Mouse (Mus musculus): ENCODE measurements around the gene Lta. TPM values are rescaled to one million over a fixed set of nuclear protein-coding genes. Genes with fewer than 3 reads are reported as not detected.
A peak's percentile ranks its signal among the peaks of the same experiment; 100 is the strongest.

Lta gene
- polyA plus RNA-seq, 1 experiment from 2014 or later, result not detected

DNA sequence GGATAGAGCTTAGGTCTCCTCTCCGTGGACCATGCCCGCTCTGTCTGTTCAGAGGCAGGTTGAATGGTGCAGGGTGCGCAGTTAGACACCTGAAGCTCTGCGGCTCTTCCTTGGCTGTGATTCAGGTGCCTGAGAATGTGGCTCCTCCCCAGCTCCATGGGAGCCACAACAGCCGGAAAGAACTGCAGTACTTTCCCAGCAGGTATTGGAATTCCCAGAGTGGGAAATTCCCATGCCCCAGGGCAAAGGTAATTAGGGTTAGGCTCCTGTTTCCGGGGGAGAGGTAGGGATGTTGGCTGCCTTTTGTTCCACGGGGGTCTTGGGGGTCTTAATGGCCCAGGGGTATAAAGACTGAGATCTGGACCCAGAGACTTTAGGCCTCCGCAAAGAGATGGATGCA lies 6.2 kb downstream of the Lta start:
- no peak overlapping the region for H3K4me3 ChIP-seq
- H3K36me3 ChIP-seq, result no peaks in the 10 kb centered on the region
- H3K4me2 ChIP-seq, result no peak overlapping the region
- peaks cover 26% of the 10 kb centered on the region for H3K4me1 ChIP-seq
- no peak overlapping the region for H3K27ac ChIP-seq
- no peak for ATAC-seq (ENCODE audit: insufficient number of reproducible peaks, low FRiP score, low TSS enrichment, low read depth)
- no peaks in the 10 kb centered on the region for H3K9me3 ChIP-seq
- 27% methylated on average over 8 of the region's 8 CpGs for WGBS
- H3K27me3 ChIP-seq, result peaks cover 69% of the 10 kb centered on the region
- no peak overlapping the region for H3K9ac ChIP-seq

DNA sequence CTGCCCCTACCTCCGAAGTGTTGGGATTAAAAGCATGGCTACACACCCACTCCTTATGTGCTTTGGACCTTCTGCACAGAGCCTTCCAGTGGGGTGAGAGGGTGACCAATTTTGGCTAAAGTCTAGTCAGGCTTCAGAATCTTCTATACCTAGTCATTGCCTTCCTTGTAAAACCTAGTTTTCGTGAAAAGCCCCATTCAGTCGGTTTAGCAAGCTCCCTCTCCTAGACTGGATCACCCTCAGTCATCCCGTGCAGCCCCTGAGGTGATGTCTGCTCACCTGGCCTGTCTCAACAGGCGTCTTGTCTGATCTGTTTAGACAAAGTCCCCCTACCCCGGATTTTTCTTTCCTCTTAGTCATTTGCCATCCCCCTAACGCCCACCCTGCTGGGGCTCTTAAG lies 7.1 kb downstream of the Lta start:
- Histone ChIP-seq H3K4me3 (no peak overlapping the region), H3K9me3 (no peaks in the 10 kb centered on the region), H3K36me3 (no peaks in the 10 kb centered on the region), H3K9ac (no peak overlapping the region), H3K27me3 (peaks cover 64% of the 10 kb centered on the region), H3K4me2 (no peak overlapping the region), H3K27ac (no peak overlapping the region), H3K4me1 (peaks cover 26% of the 10 kb centered on the region)
- WGBS, result 48% methylated on average over 7 of the region's 7 CpGs
- ATAC-seq (ENCODE audit: insufficient number of reproducible peaks, low FRiP score, low TSS enrichment, low read depth), result no peak

DNA sequence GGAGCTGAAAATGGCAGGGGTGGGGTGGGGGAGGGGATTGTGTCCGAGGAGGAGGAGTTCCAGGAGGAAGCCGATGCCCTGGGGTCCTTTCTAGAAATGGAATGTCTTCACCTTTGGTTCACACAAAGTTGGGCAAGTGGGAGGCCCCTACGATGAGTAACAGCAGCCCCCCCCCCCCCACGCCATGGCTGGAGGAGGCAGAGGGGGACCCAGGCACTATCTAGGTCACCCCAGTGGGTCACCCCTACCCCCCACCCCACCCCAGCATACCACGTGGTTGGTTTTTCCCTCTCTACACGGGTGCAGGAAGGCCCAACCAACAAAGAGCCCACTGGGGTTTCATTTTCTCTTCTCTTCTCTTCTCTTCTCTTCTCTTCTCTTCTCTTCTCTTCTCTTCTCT lies 8.0 kb downstream of the Lta start:
- H3K9me3 ChIP-seq, result no peaks in the 10 kb centered on the region
- ATAC-seq (ENCODE audit: insufficient number of reproducible peaks, low FRiP score, low TSS enrichment, low read depth), result no peak
- H3K27ac ChIP-seq, result no peak overlapping the region
- peaks cover 26% of the 10 kb centered on the region for H3K4me1 ChIP-seq
- H3K4me3 ChIP-seq, result no peak overlapping the region
- H3K36me3 ChIP-seq, result no peaks in the 10 kb centered on the region
- no peak overlapping the region for H3K9ac ChIP-seq
- 35% methylated on average over 6 of the region's 6 CpGs for WGBS
- no peak overlapping the region for H3K4me2 ChIP-seq
- H3K27me3 ChIP-seq, result peaks cover 57% of the 10 kb centered on the region

DNA sequence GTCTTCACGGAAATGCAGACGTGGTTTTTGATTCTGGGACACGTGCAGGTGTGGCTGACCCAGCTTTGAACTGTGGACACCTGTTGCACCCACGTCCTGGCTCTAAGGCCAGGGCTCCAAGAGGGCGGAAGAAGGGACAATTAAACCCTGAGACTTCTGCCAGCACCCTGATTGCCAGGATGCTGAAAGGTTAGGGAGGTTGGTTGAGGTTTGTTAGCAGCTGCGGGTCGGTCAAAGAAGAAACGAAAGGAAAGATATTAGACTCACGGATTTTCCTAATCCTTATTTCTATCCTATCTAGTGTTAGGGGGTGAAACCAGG lies 8.9 kb downstream of the Lta start:
- Histone ChIP-seq H3K4me2 (peak overlapping the region; percentile 87), H3K4me1 (peaks cover 22% of the 10 kb centered on the region), H3K27ac (no peak overlapping the region), H3K9me3 (no peaks in the 10 kb centered on the region), H3K27me3 (peaks cover 51% of the 10 kb centered on the region), H3K4me3 (peak overlapping the region; percentile 46), H3K9ac (no peak overlapping the region), H3K36me3 (no peaks in the 10 kb centered on the region)
- 27% methylated on average over 9 of the region's 9 CpGs for WGBS
- ATAC-seq (ENCODE audit: insufficient number of reproducible peaks, low FRiP score, low TSS enrichment, low read depth), result no peak

DNA sequence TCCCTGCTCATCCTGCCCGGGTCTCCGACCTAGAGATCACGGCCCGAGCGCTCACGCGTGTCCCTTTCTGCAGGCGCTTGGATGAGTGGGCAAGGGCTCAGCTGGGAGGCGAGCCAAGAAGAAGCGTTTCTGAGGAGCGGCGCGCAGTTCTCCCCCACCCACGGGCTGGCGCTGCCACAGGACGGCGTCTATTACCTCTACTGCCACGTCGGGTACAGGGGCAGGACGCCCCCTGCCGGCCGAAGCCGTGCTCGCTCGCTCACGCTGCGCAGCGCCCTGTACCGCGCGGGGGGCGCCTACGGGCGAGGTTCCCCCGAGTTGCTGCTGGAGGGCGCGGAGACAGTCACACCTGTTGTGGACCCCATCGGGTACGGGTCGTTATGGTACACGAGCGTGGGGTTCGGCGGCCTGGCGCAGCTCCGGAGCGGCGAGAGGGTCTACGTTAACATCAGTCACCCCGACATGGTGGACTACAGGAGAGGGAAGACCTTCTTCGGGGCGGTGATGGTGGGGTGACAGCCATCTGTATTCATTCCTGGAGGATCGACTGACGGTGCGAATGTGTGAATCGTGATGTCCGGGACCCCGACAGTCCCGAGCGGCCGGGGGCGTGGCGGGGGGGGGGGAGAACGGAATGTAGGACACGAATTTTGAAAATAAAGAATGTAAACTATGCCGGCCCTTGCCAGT lies 9.4 kb downstream of the Lta start:
- Histone ChIP-seq H3K27ac (no peak overlapping the region), H3K4me3 (peak overlapping the region; percentile 46), H3K36me3 (no peaks in the 10 kb centered on the region), H3K4me2 (peak overlapping the region; percentile 87), H3K9me3 (no peaks in the 10 kb centered on the region), H3K4me1 (peaks cover 22% of the 10 kb centered on the region), H3K27me3 (peaks cover 47% of the 10 kb centered on the region), H3K9ac (peak overlapping the region; percentile 52)
- 2% methylated on average over 66 of the region's 66 CpGs for WGBS
- peak; percentile 73 for ATAC-seq (ENCODE audit: insufficient number of reproducible peaks, low FRiP score, low TSS enrichment, low read depth)

DNA sequence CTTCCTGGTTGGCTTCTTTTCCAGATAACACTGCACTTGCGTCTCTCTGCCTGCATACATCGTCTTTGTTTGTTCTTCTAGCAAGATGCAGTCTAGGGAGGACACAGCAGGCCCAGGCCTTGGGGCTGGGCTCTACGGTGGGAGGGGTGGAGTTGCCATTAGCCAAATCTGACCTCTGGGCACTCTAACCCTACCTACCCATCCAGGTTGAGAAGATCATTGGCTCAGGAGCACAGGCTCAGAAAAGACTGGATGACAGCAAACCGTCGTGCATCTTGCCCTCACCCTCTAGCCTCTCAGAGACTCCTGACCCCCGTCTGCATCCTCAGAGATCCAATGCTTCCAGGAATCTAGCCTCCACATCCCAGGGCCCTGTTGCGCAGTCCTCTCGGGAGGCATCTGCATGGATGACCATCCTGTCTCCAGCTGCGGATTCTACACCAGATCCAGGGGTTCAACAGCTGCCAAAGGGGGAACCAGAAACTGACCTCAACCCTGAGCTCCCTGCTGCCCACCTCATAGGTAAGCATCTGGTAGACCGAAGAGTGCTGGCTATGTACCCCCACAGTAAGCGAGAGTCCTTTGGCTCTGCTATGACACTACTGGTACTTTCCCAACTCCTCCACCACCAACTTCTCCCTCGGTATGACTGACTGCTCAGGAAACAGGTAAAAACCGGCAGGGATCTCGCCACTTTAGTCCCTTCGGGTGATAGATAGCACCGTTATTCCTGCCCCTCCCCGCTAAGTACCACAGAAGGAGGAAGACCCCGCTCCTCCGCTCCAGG lies 10.1 kb downstream of the Lta start:
- peaks cover 22% of the 10 kb centered on the region for H3K4me1 ChIP-seq
- peak overlapping the region; percentile 46 for H3K4me3 ChIP-seq
- peak overlapping the region; percentile 87 for H3K4me2 ChIP-seq
- H3K9me3 ChIP-seq, result no peaks in the 10 kb centered on the region
- H3K27me3 ChIP-seq, result peaks cover 41% of the 10 kb centered on the region
- H3K27ac ChIP-seq, result no peak overlapping the region
- H3K9ac ChIP-seq, result peak overlapping the region; percentile 52
- ATAC-seq (ENCODE audit: insufficient number of reproducible peaks, low FRiP score, low TSS enrichment, low read depth), result no peak
- 41% methylated on average over 19 of the region's 19 CpGs for WGBS
- no peaks in the 10 kb centered on the region for H3K36me3 ChIP-seq

GRCm38 (mm10) chr17:35193881-35194843 lies 11.0 kb downstream of the Lta start, which contains the start of gene Ltb:
TSS of gene Ltb (plus strand) at chr17:35194439.
- Histone ChIP-seq H3K4me2 (peak within 1 kb of the TSS; percentile 87), H3K27ac (no peak within 1 kb of the TSS), H3K36me3 (no peaks in the 10 kb centered on the region), H3K4me3 (peak within 1 kb of the TSS; percentile 46), H3K27me3 (peaks cover 38% of the 10 kb centered on the region), H3K4me1 (peaks cover 22% of the 10 kb centered on the region), H3K9me3 (no peaks in the 10 kb centered on the region), H3K9ac (no peak within 1 kb of the TSS)
- WGBS, result 57% methylated on average over 28 of the region's 28 CpGs
- ATAC-seq (ENCODE audit: insufficient number of reproducible peaks, low FRiP score, low TSS enrichment, low read depth), result no peak

DNA sequence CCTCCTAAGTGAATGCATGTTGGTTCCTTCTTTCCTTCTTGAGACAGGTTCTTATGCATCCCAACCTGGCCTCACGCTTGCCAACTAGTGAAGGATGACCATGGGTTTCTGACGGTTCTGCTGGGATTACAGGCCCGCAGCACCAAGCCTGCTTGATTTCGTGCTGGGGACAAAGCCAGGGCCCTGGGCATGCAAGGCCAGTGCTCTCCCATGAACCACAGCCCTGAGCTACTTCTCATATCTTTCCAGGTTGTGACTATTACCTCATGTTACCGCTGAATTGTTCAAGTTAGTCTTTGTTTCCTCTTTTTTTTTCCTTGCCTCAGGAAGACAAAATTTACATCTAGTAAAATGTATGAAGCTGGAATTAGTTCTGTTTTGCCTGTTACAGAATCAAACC lies 12.2 kb downstream of the Lta start:
- Histone ChIP-seq H3K4me2 (no peak overlapping the region), H3K9me3 (no peaks in the 10 kb centered on the region), H3K27ac (no peak overlapping the region), H3K9ac (no peak overlapping the region), H3K27me3 (peaks cover 34% of the 10 kb centered on the region), H3K4me1 (peaks cover 22% of the 10 kb centered on the region), H3K4me3 (no peak overlapping the region), H3K36me3 (no peaks in the 10 kb centered on the region)
- 84% methylated on average over 5 of the region's 5 CpGs for WGBS
- ATAC-seq (ENCODE audit: insufficient number of reproducible peaks, low FRiP score, low TSS enrichment, low read depth), result no peak

DNA sequence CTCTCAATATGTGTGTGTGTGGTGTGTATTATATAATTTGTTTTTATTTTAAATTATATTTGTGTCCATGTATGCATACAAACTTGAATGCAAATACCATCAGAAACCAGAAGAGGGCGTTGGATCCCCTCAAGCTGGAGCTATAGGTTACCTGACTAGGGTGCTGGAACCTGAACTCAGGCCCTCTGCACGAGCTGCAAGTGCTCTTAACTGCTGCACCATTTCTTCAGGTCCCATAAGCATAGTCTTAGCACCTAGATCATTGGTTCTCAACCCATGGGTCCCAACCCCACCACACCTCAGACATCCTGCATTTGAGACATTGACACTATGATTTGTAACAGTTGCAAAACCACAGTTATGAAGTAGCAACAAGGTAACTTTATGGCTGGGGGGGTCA lies 13.4 kb downstream of the Lta start:
- Histone ChIP-seq H3K4me1 (peaks cover 22% of the 10 kb centered on the region), H3K4me3 (no peak overlapping the region), H3K9me3 (no peaks in the 10 kb centered on the region), H3K27ac (no peak overlapping the region), H3K4me2 (no peak overlapping the region), H3K36me3 (no peaks in the 10 kb centered on the region), H3K9ac (no peak overlapping the region), H3K27me3 (peaks cover 30% of the 10 kb centered on the region)
- ATAC-seq (ENCODE audit: insufficient number of reproducible peaks, low FRiP score, low TSS enrichment, low read depth), result no peak
- WGBS, result 62% methylated on average over 2 of the region's 2 CpGs

GRCm38 (mm10) chr17:35190096-35190495 lies 15.1 kb downstream of the Lta start:
- peaks cover 19% of the 10 kb centered on the region for H3K4me1 ChIP-seq
- no peak for ATAC-seq (ENCODE audit: insufficient number of reproducible peaks, low FRiP score, low TSS enrichment, low read depth)
- 70% methylated on average over 4 of the region's 4 CpGs for WGBS

GRCm38 (mm10) chr17:35189186-35189585 lies 16.0 kb downstream of the Lta start:
- H3K36me3 ChIP-seq, result no peaks in the 10 kb centered on the region
- peaks cover 5% of the 10 kb centered on the region for H3K27me3 ChIP-seq
- H3K9ac ChIP-seq, result no peak overlapping the region
- 68% methylated on average over 1 of the region's 1 CpGs for WGBS
- ATAC-seq (ENCODE audit: insufficient number of reproducible peaks, low FRiP score, low TSS enrichment, low read depth), result no peak
- no peak overlapping the region for H3K4me2 ChIP-seq
- H3K27ac ChIP-seq, result no peak overlapping the region
- H3K9me3 ChIP-seq, result no peaks in the 10 kb centered on the region
- H3K4me3 ChIP-seq, result no peak overlapping the region
- H3K4me1 ChIP-seq, result peaks cover 10% of the 10 kb centered on the region

More at GRCm38 (mm10) chr17:35190096-35190495, 15.1 kb downstream of the Lta start:
- no peaks in the 10 kb centered on the region for H3K36me3 ChIP-seq
- H3K27ac ChIP-seq, result no peak overlapping the region
- H3K9me3 ChIP-seq, result no peaks in the 10 kb centered on the region
- H3K9ac ChIP-seq, result no peak overlapping the region
- no peak overlapping the region for H3K4me2 ChIP-seq
- H3K4me3 ChIP-seq, result no peak overlapping the region
- H3K27me3 ChIP-seq, result peaks cover 14% of the 10 kb centered on the region

Data from limb, embryonic 15.5 days (tissue).